Mouse (Mus musculus) erythroblast, embryonic 14.5 days (primary cell): ENCODE data around the gene Kcnj15. TPM values are rescaled to one million over a fixed set of nuclear protein-coding genes. Genes with fewer than 3 reads are reported as not detected.

Source experiments
- H3K27me3 ChIP-seq: 2 replicates; pipeline ENCODE4 v1.6.1; 2012; ENCODE audit warnings: inconsistent platforms; ENCODE audit not compliant: control insufficient read depth
- H3K36me3 ChIP-seq: 2 replicates; pipeline ENCODE4 v1.6.1; 2012; ENCODE audit warnings: mild to moderate bottlenecking, inconsistent platforms; ENCODE audit not compliant: control insufficient read depth
- H3K4me1 ChIP-seq: 2 replicates; pipeline ENCODE4 v1.6.1; 2012; ENCODE audit warnings: inconsistent platforms; ENCODE audit not compliant: control insufficient read depth
- H3K4me3 ChIP-seq: replicated peaks from 2 replicates; pipeline ENCODE3; 2012; ENCODE audit warnings: moderate library complexity, mild to moderate bottlenecking, inconsistent platforms
- H3K9me3 ChIP-seq: 2 replicates; pipeline ENCODE4 v1.6.1; 2012; ENCODE audit warnings: low read length, inconsistent platforms, mixed read lengths; ENCODE audit not compliant: control insufficient read depth
- GATA1 ChIP-seq: IDR thresholded peaks from 2 replicates; pipeline ENCODE4 v1.6.1; 2012; ENCODE audit warnings: low read length, inconsistent platforms, mixed read lengths
- TAL1 ChIP-seq: IDR thresholded peaks from 3 replicates; pipeline ENCODE4 v1.6.1; 2012; ENCODE audit warnings: low read length, inconsistent platforms, mixed read lengths
- polyA plus RNA-seq: library from polyadenylated mRNA; stranded (reverse); fragments of >175 nt; gene quantifications from 2 replicates; pipeline ENCODE4 v1.2.3, GENCODE M21; 2012

Kcnj15 gene
- polyA plus RNA-seq, 1 experiment: 0.01 TPM

GRCm38 (mm10) chr16:95221051-95221450, 36.3 kb upstream of the Kcnj15 start:
- H3K36me3 ChIP-seq: no peaks in the 10 kb centered on the region
- H3K27me3 ChIP-seq: no peaks in the 10 kb centered on the region
- H3K4me3 ChIP-seq: no peak overlapping the region
- H3K4me1 ChIP-seq: no peaks in the 10 kb centered on the region
- H3K9me3 ChIP-seq: no peaks in the 10 kb centered on the region
- no peak for TF ChIP-seq GATA1
- TF ChIP-seq TAL1: no peak

GRCm38 (mm10) chr16:95222026-95222718, 35.2 kb upstream of the Kcnj15 start:
- Histone ChIP-seq H3K36me3 (no peaks in the 10 kb centered on the region), H3K4me1 (no peaks in the 10 kb centered on the region), H3K9me3 (no peaks in the 10 kb centered on the region), H3K27me3 (no peaks in the 10 kb centered on the region), H3K4me3 (no peak overlapping the region)
- TF ChIP-seq TAL1: no peak
- no peak for TF ChIP-seq GATA1

- Histone ChIP-seq H3K9me3 (no peaks in the 10 kb centered on the region), H3K36me3 (no peaks in the 10 kb centered on the region), H3K27me3 (no peaks in the 10 kb centered on the region), H3K4me3 (no peak overlapping the region), H3K4me1 (no peaks in the 10 kb centered on the region)
- TF ChIP-seq TAL1 (no peak), GATA1 (no peak)
Measured at GRCm38 (mm10) chr16:95223435-95223834, 33.9 kb upstream of the Kcnj15 start.

GRCm38 (mm10) chr16:95225285-95225684, 32.1 kb upstream of the Kcnj15 start:
- no peak for TF ChIP-seq GATA1
- TF ChIP-seq TAL1: no peak
- Histone ChIP-seq H3K9me3 (no peaks in the 10 kb centered on the region), H3K27me3 (no peaks in the 10 kb centered on the region), H3K36me3 (no peaks in the 10 kb centered on the region), H3K4me3 (no peak overlapping the region), H3K4me1 (no peaks in the 10 kb centered on the region)

GRCm38 (mm10) chr16:95231768-95232167, 25.6 kb upstream of the Kcnj15 start:
- Histone ChIP-seq H3K4me1 (no peaks in the 10 kb centered on the region), H3K27me3 (no peaks in the 10 kb centered on the region), H3K4me3 (no peak overlapping the region), H3K9me3 (no peaks in the 10 kb centered on the region), H3K36me3 (no peaks in the 10 kb centered on the region)
- TF ChIP-seq GATA1 (no peak), TAL1 (no peak)

- TF ChIP-seq TAL1: no peak
- TF ChIP-seq GATA1: no peak
- Histone ChIP-seq H3K4me3 (no peak overlapping the region), H3K36me3 (no peaks in the 10 kb centered on the region), H3K9me3 (no peaks in the 10 kb centered on the region), H3K4me1 (no peaks in the 10 kb centered on the region), H3K27me3 (no peaks in the 10 kb centered on the region)
Measured at GRCm38 (mm10) chr16:95234891-95235548, 22.3 kb upstream of the Kcnj15 start.

- Histone ChIP-seq H3K36me3 (no peaks in the 10 kb centered on the region), H3K4me1 (no peaks in the 10 kb centered on the region), H3K9me3 (no peaks in the 10 kb centered on the region), H3K4me3 (no peak overlapping the region), H3K27me3 (no peaks in the 10 kb centered on the region)
- TF ChIP-seq GATA1 (no peak), TAL1 (no peak)
Measured at GRCm38 (mm10) chr16:95239209-95239925, 18.0 kb upstream of the Kcnj15 start.

GRCm38 (mm10) chr16:95240688-95241087, 16.7 kb upstream of the Kcnj15 start:
- Histone ChIP-seq H3K9me3 (no peaks in the 10 kb centered on the region), H3K4me1 (no peaks in the 10 kb centered on the region), H3K36me3 (no peaks in the 10 kb centered on the region), H3K27me3 (no peaks in the 10 kb centered on the region), H3K4me3 (no peak overlapping the region)
- TF ChIP-seq GATA1: no peak
- TF ChIP-seq TAL1: no peak

GRCm38 (mm10) chr16:95241581-95241980, 15.8 kb upstream of the Kcnj15 start:
- Histone ChIP-seq H3K27me3 (no peaks in the 10 kb centered on the region), H3K4me1 (no peaks in the 10 kb centered on the region), H3K4me3 (no peak overlapping the region), H3K9me3 (no peaks in the 10 kb centered on the region), H3K36me3 (no peaks in the 10 kb centered on the region)
- TF ChIP-seq TAL1 (no peak), GATA1 (no peak)
